Mouse (Mus musculus): ENCODE data around the gene Kif23. TPM values are rescaled to one million over a fixed set of nuclear protein-coding genes. Genes with fewer than 3 reads are reported as not detected.

Kif23 gene
- total RNA-seq, 2 experiments from 2014 or later = 106 to 190 TPM

Other genes with a start within 250 kb of the Kif23 start
- 3,301 and 3,503 TPM in 2 replicates for gene Rplp1, start 32.2 kb downstream of the Kif23 start, total RNA-seq (2015)
- 5,104 and 5,789 TPM in 2 replicates for gene Rplp1, start 32.2 kb downstream of the Kif23 start, total RNA-seq (2017)
- gene Paqr5, start 80.1 kb upstream of the Kif23 start, total RNA-seq (2015) = 0.20 and 0.74 TPM in 2 replicates
- 0.68 and 1.7 TPM in 2 replicates for gene Paqr5, start 80.1 kb upstream of the Kif23 start, total RNA-seq (2017)
- 17.1 and 19.7 TPM in 2 replicates for gene Glce, start 175.9 kb upstream of the Kif23 start, total RNA-seq (2015)
- gene Glce, start 175.9 kb upstream of the Kif23 start, total RNA-seq (2017) = 18.0 and 20.3 TPM in 2 replicates